ENCODE assay signal across 20 mouse cellular contexts in the genomic region with DNA sequence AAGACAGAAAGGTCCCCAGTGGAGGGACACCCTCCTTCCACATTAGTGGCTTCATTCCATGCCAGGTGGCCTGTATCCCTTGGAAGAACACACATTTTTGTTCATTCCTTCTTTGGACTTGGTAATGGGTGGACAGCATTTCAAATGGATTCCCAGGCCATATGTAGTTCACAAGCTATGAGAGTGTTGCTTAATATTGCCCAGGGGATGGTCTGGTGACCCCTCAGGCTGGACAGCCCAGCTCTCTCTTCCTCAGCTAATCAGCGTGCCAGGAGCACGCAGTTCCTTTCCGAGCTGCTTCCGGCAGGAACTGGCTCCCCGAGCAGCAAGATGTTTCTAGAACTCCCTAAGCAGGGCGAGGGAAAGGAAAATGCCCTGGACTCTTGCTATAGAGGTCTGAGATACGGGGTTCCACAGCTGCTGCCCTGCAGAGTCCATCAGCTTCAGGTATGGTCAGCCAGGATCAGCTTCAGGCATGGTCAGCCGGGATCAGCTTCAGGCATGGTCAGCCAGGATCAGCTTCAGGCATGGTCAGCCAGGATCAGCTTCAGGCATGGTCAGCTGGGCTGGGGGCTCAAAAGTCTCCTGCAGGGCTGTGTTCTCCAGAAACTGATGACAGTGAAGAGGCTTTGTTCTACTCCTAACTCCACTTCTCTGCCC.
DNase-seq lines count a peak whose midpoint lies in the region; ATAC-seq and TF ChIP-seq lines count a peak whose summit lies in the region.
"Had no signal": no experiment of that assay in that cellular context is flagged by ENCODE, and none has a peak within 500 bp of the region (broad histone marks: within the 10 kb centered on the region; RNA-seq: fewer than 3 reads in every experiment).

No protein-coding gene starts in this region.

- peak; percentile 69 for ATAC-seq in lung, embryonic 16.5 days (ENCODE audit: low read depth)
- ATAC-seq: activated CD4-positive, CD25-positive, alpha-beta regulatory T cell, adult 4 months; forebrain, embryonic 13.5 days; hindbrain, embryonic 16.5 days; Patski had no signal

- no peak overlapping the region; the same call in 1 of the 2 replicates for H3K9ac ChIP-seq in lung, embryonic 16.5 days (ENCODE audit: low read length)
- H3K9ac ChIP-seq: forebrain, embryonic 13.5 days; heart, embryonic 12.5 days; hindbrain, embryonic 12.5 days had no signal

- TF ChIP-seq CTCF in lung, adult 2 months (IDR thresholded peaks at IDR 0.05; ENCODE audit: insufficient read depth, low read length) = no peak

- peak; percentile 63 for DNase-seq in heart, embryonic 10.5 days (ENCODE audit: low spot score)
- DNase-seq in heart, postnatal 25 days (ENCODE audit: low spot score) = no peak
- DNase-seq in lung, adult 2 months = no peak
- DNase-seq in limb, embryonic 10.5 days (ENCODE audit: low spot score) = no peak
- no peak for DNase-seq in left cerebral cortex, postnatal 36 days (ENCODE audit: low spot score in 2 of 2)
- DNase-seq: adrenal gland, adult 2 months; adrenal gland, postnatal 25 days; cerebellum, adult 18-20 months; cerebellum, adult 9-11 months; cerebellum, postnatal 36 days; heart, adult 2 months; heart, postnatal 4 days had no signal

- no peak overlapping the region for H3K27ac ChIP-seq in heart, embryonic 10.5 days
- no peak overlapping the region for H3K27ac ChIP-seq in lung, embryonic 16.5 days (ENCODE audit: low read length)
- H3K27ac ChIP-seq in limb, embryonic 10.5 days = peak overlapping the region; percentile 36; the same call in 1 of the 2 replicates
- H3K27ac ChIP-seq: forebrain, embryonic 13.5 days; heart, adult 2 months; hindbrain, embryonic 12.5 days had no signal

- no peak overlapping the region; the same call in 1 of the 2 replicates for H3K4me2 ChIP-seq in lung, embryonic 16.5 days (ENCODE audit: low read depth, low read length)
- H3K4me2 ChIP-seq: forebrain, embryonic 13.5 days; heart, embryonic 12.5 days; hindbrain, embryonic 12.5 days had no signal

- intact Hi-C loops in heart, postnatal 25 days (cut with DNase I) = no loop called here
- intact Hi-C loops in left cerebral cortex, postnatal 36 days (cut with DNase I) = no loop called here

- TF ChIP-seq POLR2A in lung, adult 2 months (IDR thresholded peaks at IDR 0.05; ENCODE audit: borderline replicate concordance, extremely low read depth, low read depth, low read length) = no peak

- peaks cover 11% of the 10 kb centered on the region; the same call in 1 of the 2 replicates for H3K27me3 ChIP-seq in heart, embryonic 10.5 days (ENCODE audit: insufficient read depth, poor library complexity, severe bottlenecking)
- H3K27me3 ChIP-seq in lung, embryonic 16.5 days (ENCODE audit: control insufficient read depth, insufficient read depth, low read depth, low read length) = no peaks in the 10 kb centered on the region
- H3K27me3 ChIP-seq in limb, embryonic 10.5 days (ENCODE audit: low read depth, poor library complexity, severe bottlenecking) = no peaks in the 10 kb centered on the region
- H3K27me3 ChIP-seq: CH12.LX; forebrain, embryonic 13.5 days; heart, embryonic 12.5 days; hindbrain, embryonic 12.5 days; Patski had no signal

- no peak overlapping the region for H3K4me3 ChIP-seq in heart, embryonic 10.5 days
- H3K4me3 ChIP-seq in lung, embryonic 16.5 days (ENCODE audit: low read length) = no peak overlapping the region
- no peak overlapping the region for H3K4me3 ChIP-seq in lung, adult 2 months (replicated peaks; ENCODE audit: extremely low read depth, low read depth, low read length)
- H3K4me3 ChIP-seq in limb, embryonic 10.5 days = no peak overlapping the region
- H3K4me3 ChIP-seq: forebrain, embryonic 13.5 days; heart, adult 2 months; heart, embryonic 12.5 days; hindbrain, embryonic 12.5 days had no signal

- no peaks in the 10 kb centered on the region for H3K36me3 ChIP-seq in heart, embryonic 10.5 days
- no peaks in the 10 kb centered on the region for H3K36me3 ChIP-seq in lung, embryonic 16.5 days (ENCODE audit: control insufficient read depth, insufficient read depth, low read length)
- no peaks in the 10 kb centered on the region for H3K36me3 ChIP-seq in limb, embryonic 10.5 days
- H3K36me3 ChIP-seq: heart, embryonic 12.5 days; hindbrain, embryonic 12.5 days had no signal

- peaks cover 23% of the 10 kb centered on the region for H3K4me1 ChIP-seq in heart, embryonic 10.5 days
- H3K4me1 ChIP-seq in lung, embryonic 16.5 days (replicated peaks; ENCODE audit: control insufficient read depth, insufficient read depth, low read length) = peaks cover 6% of the 10 kb centered on the region
- H3K4me1 ChIP-seq in lung, adult 2 months (ENCODE audit: control insufficient read depth, insufficient read depth, low read length) = no peaks in the 10 kb centered on the region
- H3K4me1 ChIP-seq in limb, embryonic 10.5 days = peaks cover 23% of the 10 kb centered on the region
- H3K4me1 ChIP-seq: forebrain, embryonic 13.5 days had no signal

- H3K9me3 ChIP-seq in heart, embryonic 10.5 days = no peaks in the 10 kb centered on the region
- H3K9me3 ChIP-seq in lung, embryonic 16.5 days (ENCODE audit: control insufficient read depth, low read length) = no peaks in the 10 kb centered on the region
- no peaks in the 10 kb centered on the region for H3K9me3 ChIP-seq in limb, embryonic 10.5 days (replicated peaks)
- H3K9me3 ChIP-seq: forebrain, embryonic 13.5 days; heart, embryonic 12.5 days; hindbrain, embryonic 12.5 days had no signal

- 57% methylated on average over 8 of the region's 8 CpGs for WGBS in heart, embryonic 10.5 days
- WGBS in lung, embryonic 16.5 days = 58% methylated on average over 8 of the region's 8 CpGs
- 61% methylated on average over 8 of the region's 8 CpGs for WGBS in lung, adult 2 months
- 84% methylated on average over 8 of the region's 8 CpGs for WGBS in limb, embryonic 10.5 days
